Mouse (Mus musculus) forebrain, postnatal 0 days (tissue): ENCODE results near the gene C130050O18Rik. TPM values are rescaled to one million over a fixed set of nuclear protein-coding genes. Genes with fewer than 3 reads are reported as not detected.

ENCODE experiments used
- ATAC-seq: fragments of 200-750 bp; cut with Nextera tagmentation; 2 replicates; pipeline ENCODE4 v1.8.0; 2017; ENCODE audit warnings: mild to moderate bottlenecking, moderate library complexity
- DNase-seq: peaks from one replicate; pipeline ENCODE4 v3.0.0-alpha.2; 2015
- H3K27ac ChIP-seq: fragments of 300-500 bp; sonication (generic); 2 replicates; pipeline ENCODE4 v1.5.1; 2014; ENCODE audit warnings: low read depth, mild to moderate bottlenecking, antibody characterized with exemption, low read length, moderate library complexity, mixed read lengths
- H3K27me3 ChIP-seq: fragments of 300-500 bp; sonication (generic); 2 replicates; pipeline ENCODE4 v1.6.1; 2014; ENCODE audit warnings: mild to moderate bottlenecking, low read length, mixed read lengths; ENCODE audit not compliant: insufficient read depth
- H3K36me3 ChIP-seq: fragments of 300-500 bp; sonication (generic); 2 replicates; pipeline ENCODE4 v1.6.1; 2014; ENCODE audit warnings: mild to moderate bottlenecking, moderate library complexity; ENCODE audit not compliant: insufficient read depth
- H3K4me1 ChIP-seq: fragments of 300-500 bp; sonication (generic); 2 replicates; pipeline ENCODE4 v1.6.1; 2014; ENCODE audit warnings: antibody characterized with exemption; ENCODE audit not compliant: insufficient read depth
- H3K4me2 ChIP-seq: fragments of 300-500 bp; sonication (generic); 2 replicates; pipeline ENCODE4 v1.6.1; 2014; ENCODE audit warnings: low read depth, mild to moderate bottlenecking, moderate library complexity
- H3K4me3 ChIP-seq: fragments of 300-500 bp; sonication (generic); 2 replicates; pipeline ENCODE4 v1.5.1; 2014; ENCODE audit warnings: low read depth, low read length, mixed read lengths
- H3K9ac ChIP-seq: fragments of 300-500 bp; sonication (generic); 2 replicates; pipeline ENCODE4 v1.6.1; 2014; ENCODE audit warnings: mild to moderate bottlenecking
- H3K9me3 ChIP-seq: fragments of 300-500 bp; sonication (generic); 2 replicates; pipeline ENCODE4 v1.6.1; 2016; ENCODE audit warnings: low read length
- CTCF ChIP-seq: sonication (generic); IDR thresholded peaks from 2 replicates; pipeline ENCODE4 v1.5.1; 2016; ENCODE audit warnings: antibody characterized with exemption, control low read depth, low read depth
- WGBS: fragments of 180-500 bp; shearing (Covaris S2); extraction: QIAGEN DNeasy Blood & Tissue Kit; methylation state at CpG from one replicate; pipeline ENCODE4 v1.1.7; 2014; 5-methylcytosine and 5-hydroxymethylcytosine counted together
- polyA plus RNA-seq: library from polyadenylated mRNA; unstranded; fragments of >200 nt; fragmentation: Nextera tagmentation; extraction: Ambion mirVana; gene quantifications from 2 replicates; pipeline ENCODE4 v1.2.1, GENCODE M21; 2015
- total RNA-seq: library from RNA; depleted of rRNA; stranded (reverse); fragments of >200 nt; gene quantifications from 2 replicates; pipeline ENCODE4 v1.2.3, GENCODE M21; 2014

C130050O18Rik gene
- total and polyA plus RNA-seq, 2 experiments from 2014 or later, result 0.13 TPM; not detected in 1

GRCm38 (mm10) chr5:139365827-139366226, 39.3 kb upstream of the C130050O18Rik start:
- Histone ChIP-seq H3K36me3 (peaks cover 13% of the 10 kb centered on the region), H3K4me2 (no peak overlapping the region), H3K27me3 (no peaks in the 10 kb centered on the region), H3K9ac (no peak overlapping the region), H3K9me3 (no peaks in the 10 kb centered on the region), H3K4me1 (no peaks in the 10 kb centered on the region), H3K27ac (no peak overlapping the region), H3K4me3 (no peak overlapping the region)
- ATAC-seq (no peak), DNase-seq (no peak)
- 92% methylated on average over 1 of the region's 1 CpGs for WGBS
- no peak for TF ChIP-seq CTCF

- no peak overlapping the region for H3K4me2 ChIP-seq
- ATAC-seq, result no peak
- no peak for TF ChIP-seq CTCF
- peaks cover 13% of the 10 kb centered on the region for H3K36me3 ChIP-seq
- no peak overlapping the region for H3K9ac ChIP-seq
- no peak for DNase-seq
- H3K4me1 ChIP-seq, result 0 out of 2 replicates have a peak, but pooled peaks cover 1% of the 10 kb centered on the region
- no peaks in the 10 kb centered on the region for H3K27me3 ChIP-seq
- no peak overlapping the region for H3K27ac ChIP-seq
- WGBS, result 77% methylated on average over 11 of the region's 11 CpGs
- H3K9me3 ChIP-seq, result no peaks in the 10 kb centered on the region
- no peak overlapping the region for H3K4me3 ChIP-seq
Observed at GRCm38 (mm10) chr5:139366484-139366883, 38.6 kb upstream of the C130050O18Rik start.

GRCm38 (mm10) chr5:139367884-139368458, 37.1 kb upstream of the C130050O18Rik start:
- no peaks in the 10 kb centered on the region for H3K9me3 ChIP-seq
- H3K9ac ChIP-seq, result no peak overlapping the region
- H3K27ac ChIP-seq, result no peak overlapping the region
- ATAC-seq (no peak), DNase-seq (no peak)
- 91% methylated on average over 4 of the region's 4 CpGs for WGBS
- no peak for TF ChIP-seq CTCF
- H3K27me3 ChIP-seq, result no peaks in the 10 kb centered on the region
- no peak overlapping the region for H3K4me3 ChIP-seq
- H3K36me3 ChIP-seq, result peaks cover 5% of the 10 kb centered on the region
- H3K4me2 ChIP-seq, result no peak overlapping the region
- H3K4me1 ChIP-seq, result 0 out of 2 replicates have a peak, but pooled peaks cover 5% of the 10 kb centered on the region

DNA sequence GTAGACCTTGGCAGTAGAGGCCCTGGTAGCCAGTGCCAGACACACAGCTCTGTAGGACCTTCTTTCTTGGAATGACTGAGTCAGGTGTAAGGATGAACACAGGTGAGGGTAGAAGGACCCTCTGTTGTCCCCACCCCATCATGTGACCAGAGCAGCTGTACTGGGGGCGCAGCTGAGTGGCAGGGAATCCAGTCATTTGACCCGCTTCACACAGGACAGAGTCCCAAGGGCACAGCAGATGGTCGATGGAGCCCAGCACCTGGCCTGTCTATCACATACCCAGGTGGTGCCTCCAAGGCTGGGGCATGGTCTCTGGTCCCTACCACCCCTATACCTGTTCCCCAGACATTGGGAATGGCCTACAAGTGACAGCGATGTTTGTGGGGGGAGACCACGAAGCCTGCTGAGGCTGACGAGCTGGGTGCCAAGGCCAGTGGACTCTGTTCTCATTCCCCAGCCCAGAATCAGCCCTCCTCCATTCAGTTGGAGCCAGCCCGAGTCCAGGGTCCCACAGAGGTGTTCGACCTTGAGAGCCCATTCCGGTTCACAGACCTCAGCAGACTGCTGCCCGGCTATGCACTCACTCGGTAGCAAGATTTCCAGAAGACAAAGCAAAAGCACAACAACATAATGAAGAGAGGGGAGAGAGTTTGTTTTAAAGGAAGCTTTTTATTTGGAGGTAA, 36.3 kb upstream of the C130050O18Rik start:
- ATAC-seq, result no peak
- Histone ChIP-seq H3K27ac (no peak overlapping the region), H3K27me3 (no peaks in the 10 kb centered on the region), H3K4me1 (0 out of 2 replicates have a peak, but pooled peaks cover 5% of the 10 kb centered on the region), H3K9ac (no peak overlapping the region), H3K9me3 (no peaks in the 10 kb centered on the region), H3K36me3 (peaks cover under 1% of the 10 kb centered on the region; the same call in 1 of the 2 replicates), H3K4me3 (no peak overlapping the region), H3K4me2 (no peak overlapping the region)
- WGBS, result 82% methylated on average over 11 of the region's 11 CpGs
- no peak for TF ChIP-seq CTCF
- DNase-seq, result no peak

DNA sequence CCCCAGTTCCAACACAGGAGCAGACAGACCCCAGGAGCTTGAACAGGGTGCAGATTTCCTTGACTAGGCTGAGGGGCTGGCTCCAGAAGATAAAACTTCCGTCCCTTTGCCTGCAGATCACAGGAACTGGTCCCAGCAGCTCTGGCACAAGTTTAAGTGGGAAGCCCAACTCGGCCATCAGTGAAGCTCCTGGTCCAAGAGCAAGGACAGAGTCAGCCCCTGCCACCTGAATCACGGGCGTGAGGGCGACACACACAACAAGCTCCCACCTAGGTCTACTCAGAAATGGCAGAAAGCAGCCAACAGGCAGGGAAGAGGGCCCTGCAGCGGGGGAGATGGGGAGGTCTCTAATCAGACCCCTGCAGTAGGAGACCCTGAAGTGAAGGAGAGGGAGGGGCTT, 34.7 kb upstream of the C130050O18Rik start:
- Histone ChIP-seq H3K27me3 (no peaks in the 10 kb centered on the region), H3K36me3 (no peaks in the 10 kb centered on the region), H3K9ac (no peak overlapping the region), H3K27ac (no peak overlapping the region), H3K4me1 (0 out of 2 replicates have a peak, but pooled peaks cover 5% of the 10 kb centered on the region), H3K9me3 (no peaks in the 10 kb centered on the region), H3K4me2 (no peak overlapping the region), H3K4me3 (no peak overlapping the region)
- ATAC-seq (no peak), DNase-seq (no peak)
- TF ChIP-seq CTCF, result no peak
- WGBS, result 83% methylated on average over 6 of the region's 6 CpGs

DNA sequence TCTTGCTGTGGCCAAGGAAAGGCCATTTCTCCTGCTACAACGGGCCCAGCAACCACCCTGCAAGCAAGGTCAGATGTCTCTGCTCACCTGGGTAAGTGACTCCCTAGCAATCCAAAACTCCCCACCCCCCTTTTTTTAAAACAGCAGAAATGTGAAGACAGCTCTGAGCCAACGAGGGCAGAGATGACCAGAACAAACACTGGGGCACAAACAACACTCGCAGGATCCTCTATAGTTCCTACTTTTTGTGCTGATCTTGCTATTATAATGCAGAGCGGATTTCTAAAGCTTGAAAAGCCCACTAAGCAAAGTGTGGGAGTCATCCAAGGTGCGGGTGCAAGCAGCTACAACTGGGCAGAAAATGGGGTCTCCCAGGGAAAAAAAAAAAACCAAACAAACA, 34.0 kb upstream of the C130050O18Rik start:
- TF ChIP-seq CTCF, result no peak
- H3K4me3 ChIP-seq, result no peak overlapping the region; the same call in 1 of the 2 replicates
- no peaks in the 10 kb centered on the region for H3K36me3 ChIP-seq
- ATAC-seq (no peak), DNase-seq (no peak)
- peak overlapping the region; percentile 92 for H3K4me2 ChIP-seq
- H3K27me3 ChIP-seq, result no peaks in the 10 kb centered on the region
- 0 out of 2 replicates have a peak overlapping the region, but pooled peaks have one; percentile 96 for H3K9ac ChIP-seq
- H3K4me1 ChIP-seq, result 0 out of 2 replicates have a peak, but pooled peaks cover 5% of the 10 kb centered on the region
- no peak overlapping the region; the same call in 1 of the 2 replicates for H3K27ac ChIP-seq
- H3K9me3 ChIP-seq, result no peaks in the 10 kb centered on the region
- WGBS, result 56% methylated on average over 5 of the region's 5 CpGs

DNA sequence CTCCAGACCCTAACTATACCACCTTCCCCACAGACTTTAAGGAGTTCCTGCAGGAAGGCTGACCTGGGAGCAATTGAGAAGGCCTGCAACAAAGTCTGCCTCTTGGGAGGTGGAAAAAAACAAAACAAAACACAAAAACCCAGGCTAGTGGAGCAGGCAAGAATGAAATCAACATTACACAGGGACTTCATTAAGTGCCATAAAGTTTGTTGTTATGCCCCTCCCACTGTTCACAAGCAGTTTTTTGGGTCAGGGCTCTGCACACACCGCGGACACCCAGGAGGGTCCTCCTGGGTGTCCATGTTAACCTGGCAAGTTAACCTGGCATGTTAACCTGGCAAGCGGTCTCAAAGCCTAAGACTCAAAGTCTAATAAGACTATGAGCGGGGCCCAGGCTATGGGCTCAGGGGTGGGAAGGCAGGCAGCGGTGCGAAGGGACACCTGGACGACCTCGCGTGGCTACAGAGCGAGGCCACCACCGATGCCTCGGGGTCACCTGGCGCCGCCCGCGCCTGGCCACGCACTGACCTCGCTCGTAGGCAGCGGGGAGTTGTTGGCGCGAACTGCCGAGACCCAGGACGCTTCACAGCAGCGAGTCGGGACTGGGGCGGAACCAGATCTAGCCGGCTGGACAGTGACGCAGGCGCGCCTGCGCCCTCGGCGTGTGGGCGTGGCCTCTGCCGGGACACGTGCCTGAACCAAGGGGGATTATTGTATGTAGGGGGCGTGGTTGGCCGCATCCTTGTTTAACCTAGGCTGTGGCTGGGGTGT, 33.3 kb upstream of the C130050O18Rik start:
- peak; percentile 94 for DNase-seq

More for the DNA sequence above, 33.3 kb upstream of the C130050O18Rik start:
- H3K27me3 ChIP-seq, result no peaks in the 10 kb centered on the region
- H3K4me2 ChIP-seq, result peak overlapping the region; percentile 92
- peak; percentile 37; the same call in 1 of the 2 replicates for TF ChIP-seq CTCF
- WGBS, result 4% methylated on average over 39 of the region's 39 CpGs
- H3K27ac ChIP-seq, result peak overlapping the region; percentile 85
- peak overlapping the region; percentile 96 for H3K9ac ChIP-seq
- 0 out of 2 replicates have a peak, but pooled peaks cover 5% of the 10 kb centered on the region for H3K4me1 ChIP-seq
- H3K36me3 ChIP-seq, result no peaks in the 10 kb centered on the region
- H3K4me3 ChIP-seq, result peak overlapping the region; percentile 73
- no peaks in the 10 kb centered on the region for H3K9me3 ChIP-seq
- peak; percentile 98 for ATAC-seq
